In the genomic region with DNA sequence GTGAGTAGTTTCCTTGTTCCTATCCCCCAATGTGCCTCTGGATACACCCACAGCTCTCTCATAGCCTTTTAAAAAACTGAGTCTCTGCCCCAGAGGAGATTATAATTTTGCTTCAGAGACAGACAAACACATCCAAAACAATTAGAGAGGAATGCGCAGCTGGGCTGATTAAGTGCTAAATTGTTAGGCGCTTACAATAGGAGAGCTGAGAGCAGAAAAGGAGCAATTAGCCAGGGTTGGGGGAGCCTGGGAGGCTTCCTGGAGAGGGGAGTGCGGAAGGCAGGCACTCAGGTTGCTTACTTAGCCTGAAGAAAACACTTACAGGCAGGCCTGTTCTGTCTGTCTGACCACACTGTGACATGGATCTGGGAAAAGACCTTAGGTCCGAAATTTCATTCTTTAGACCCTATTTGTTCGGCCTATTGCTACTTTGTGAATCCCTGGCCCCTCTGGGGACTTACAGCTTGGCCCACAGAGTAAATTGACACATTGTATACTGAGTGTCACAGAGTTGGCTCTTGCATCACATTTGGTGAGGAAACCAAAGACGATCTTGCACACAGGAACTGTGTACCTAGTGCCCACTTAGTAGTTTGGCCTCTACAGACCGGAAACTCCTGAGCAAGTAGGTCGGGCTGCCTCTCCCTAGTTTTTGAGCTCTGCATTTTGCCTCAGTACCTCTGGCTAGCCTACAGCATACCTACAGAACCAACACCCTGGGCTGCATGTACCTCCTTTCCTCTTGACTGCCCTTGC, we compare ENCODE assay signal across 13 mouse cellular contexts. TPM values are rescaled to one million over a fixed set of nuclear protein-coding genes. Genes with fewer than 3 reads are reported as not detected.
DNase-seq lines count a peak whose midpoint lies in the region; ATAC-seq and TF ChIP-seq lines count a peak whose summit lies in the region.
"Had no signal": no experiment of that assay in that cellular context is flagged by ENCODE, and none has a peak within 500 bp of the region (broad histone marks: within the 10 kb centered on the region; RNA-seq: fewer than 3 reads in every experiment).

No protein-coding gene starts in this region.

- no peak for TF ChIP-seq EP300 in CH12.LX (IDR thresholded peaks at IDR 0.05; ENCODE audit: low read length)

- dilution Hi-C loops in CH12.LX (cut with MboI; ENCODE audit: extremely low pct_ligation_motif_present, extremely low pct_unique_long_range_greater_than_20kb, low sequenced_read_pairs), result no loop called here

- no peak for TF ChIP-seq CTCF in CH12.LX (conservative IDR thresholded peaks at IDR 0.05 in 1 of 2, IDR thresholded peaks at IDR 0.05 in 1 of 2; ENCODE audit: low read depth in 2 of 2, low read length in 2 of 2)

- no peak overlapping the region for H3K4me2 ChIP-seq in liver, embryonic 15.5 days
- H3K4me2 ChIP-seq in CH12.LX (ENCODE audit: insufficient read depth, low read depth, poor library complexity, severe bottlenecking), result no peak overlapping the region; the same call in 1 of the 2 replicates
- no peak overlapping the region for H3K4me2 ChIP-seq in midbrain, embryonic 13.5 days (replicated peaks)
- H3K4me2 ChIP-seq in hindbrain, embryonic 12.5 days (replicated peaks), result no peak overlapping the region
- H3K4me2 ChIP-seq: heart, embryonic 15.5 days; limb, embryonic 13.5 days had no signal

- peak overlapping the region; percentile 31; the same call in 1 of the 2 replicates for H3K27ac ChIP-seq in liver, embryonic 15.5 days (replicated peaks)
- H3K27ac ChIP-seq in CH12.LX (ENCODE audit: insufficient read depth, low read depth), result peak overlapping the region; percentile 57
- H3K27ac ChIP-seq in forebrain, embryonic 10.5 days, result peak overlapping the region; percentile 40; the same call in 1 of the 2 replicates
- no peak overlapping the region for H3K27ac ChIP-seq in midbrain, embryonic 13.5 days
- H3K27ac ChIP-seq in hindbrain, embryonic 12.5 days, result no peak overlapping the region
- H3K27ac ChIP-seq: heart, embryonic 15.5 days; left cerebral cortex, adult 2 months; limb, embryonic 13.5 days had no signal

- DNase-seq in liver, result no peak
- no peak for DNase-seq in CH12.LX (ENCODE audit: extremely low read depth)
- peak; percentile 21 for DNase-seq in forebrain, embryonic 10.5 days (ENCODE audit: extremely low spot score, low spot score)
- no peak for DNase-seq in left cerebral cortex, adult 9 months (ENCODE audit: low spot score in 2 of 2)
- DNase-seq: cerebellum, adult 18-20 months; midbrain, embryonic 14.5 days had no signal

- WGBS in liver, embryonic 15.5 days (ENCODE audit: insufficient replicate concordance), result 64% methylated on average over 8 of the region's 8 CpGs
- WGBS in forebrain, embryonic 10.5 days, result 31% methylated on average over 8 of the region's 8 CpGs
- WGBS in midbrain, embryonic 13.5 days, result 49% methylated on average over 8 of the region's 8 CpGs
- 54% methylated on average over 8 of the region's 8 CpGs for WGBS in hindbrain, embryonic 12.5 days

- H3K36me3 ChIP-seq in liver, embryonic 15.5 days (replicated peaks), result no peaks in the 10 kb centered on the region
- H3K36me3 ChIP-seq in CH12.LX (replicated peaks in 1 of 2; ENCODE audit: control insufficient read depth in 1 of 2, insufficient read depth in 1 of 2, low read length in 1 of 2), result peaks cover 0 to 9% of the 10 kb centered on the region in 2 experiments
- no peaks in the 10 kb centered on the region for H3K36me3 ChIP-seq in forebrain, embryonic 10.5 days (replicated peaks)
- no peaks in the 10 kb centered on the region for H3K36me3 ChIP-seq in midbrain, embryonic 13.5 days
- no peaks in the 10 kb centered on the region for H3K36me3 ChIP-seq in hindbrain, embryonic 12.5 days
- H3K36me3 ChIP-seq: heart, embryonic 15.5 days; limb, embryonic 13.5 days had no signal

- H3K4me3 ChIP-seq in liver, embryonic 15.5 days (replicated peaks), result no peak overlapping the region
- peak overlapping the region in 1 of 3 experiments; percentile 5 for H3K4me3 ChIP-seq in CH12.LX (replicated peaks in 1 of 3; ENCODE audit: low read depth in 2 of 3, low read length in 2 of 3, poor library complexity in 1 of 3)
- no peak overlapping the region for H3K4me3 ChIP-seq in forebrain, embryonic 10.5 days
- H3K4me3 ChIP-seq in midbrain, embryonic 13.5 days (replicated peaks), result no peak overlapping the region
- H3K4me3 ChIP-seq in hindbrain, embryonic 12.5 days, result no peak overlapping the region
- H3K4me3 ChIP-seq: heart, embryonic 15.5 days; left cerebral cortex, adult 2 months; limb, embryonic 13.5 days had no signal

- 0 out of 2 replicates have a peak, but pooled peaks cover 5% of the 10 kb centered on the region for H3K27me3 ChIP-seq in liver, embryonic 15.5 days
- H3K27me3 ChIP-seq in CH12.LX (replicated peaks), result no peaks in the 10 kb centered on the region
- H3K27me3 ChIP-seq in forebrain, embryonic 10.5 days (ENCODE audit: poor library complexity, severe bottlenecking), result peaks cover 60% of the 10 kb centered on the region
- H3K27me3 ChIP-seq in midbrain, embryonic 13.5 days, result peaks cover 45% of the 10 kb centered on the region
- H3K27me3 ChIP-seq in hindbrain, embryonic 12.5 days, result peaks cover 39% of the 10 kb centered on the region
- H3K27me3 ChIP-seq: heart, embryonic 15.5 days had no signal

- H3K9me3 ChIP-seq in liver, embryonic 15.5 days (replicated peaks), result no peaks in the 10 kb centered on the region
- H3K9me3 ChIP-seq in CH12.LX (replicated peaks; ENCODE audit: low read length), result no peaks in the 10 kb centered on the region
- H3K9me3 ChIP-seq in forebrain, embryonic 10.5 days, result no peaks in the 10 kb centered on the region
- H3K9me3 ChIP-seq in midbrain, embryonic 13.5 days, result no peaks in the 10 kb centered on the region
- no peaks in the 10 kb centered on the region for H3K9me3 ChIP-seq in hindbrain, embryonic 12.5 days (replicated peaks)
- H3K9me3 ChIP-seq: heart, embryonic 15.5 days; limb, embryonic 13.5 days had no signal

- no peak overlapping the region for H3K9ac ChIP-seq in liver, embryonic 15.5 days
- 0 out of 2 replicates have a peak overlapping the region, but pooled peaks have one; percentile 6 for H3K9ac ChIP-seq in CH12.LX (ENCODE audit: insufficient read depth, low read depth)
- no peak overlapping the region for H3K9ac ChIP-seq in midbrain, embryonic 13.5 days (replicated peaks)
- H3K9ac ChIP-seq in hindbrain, embryonic 12.5 days, result no peak overlapping the region
- H3K9ac ChIP-seq: heart, embryonic 15.5 days; limb, embryonic 13.5 days had no signal

- no peak for ATAC-seq in liver, embryonic 15.5 days (ENCODE audit: insufficient read depth)
- ATAC-seq in megakaryocyte, adult 5-6 weeks (ENCODE audit: poor library complexity, severe bottlenecking), result peak; percentile 61
- no peak for ATAC-seq in midbrain, embryonic 13.5 days
- ATAC-seq in hindbrain, embryonic 12.5 days (ENCODE audit: low FRiP score), result no peak

- in situ Hi-C loops in CH12.LX (cut with MboI; ENCODE audit: low pct_ligation_motif_present, low pct_unique_long_range_greater_than_20kb, low sequenced_read_pairs), result loop anchor here (5.0 kb wide), 2 partner anchors 68 to 227 kb away; no protein-coding TSS in a partner anchor

- TF ChIP-seq RAD21 in CH12.LX (IDR thresholded peaks at IDR 0.05; ENCODE audit: low read depth, low read length), result no peak

- no peak for TF ChIP-seq POLR2A in CH12.LX (IDR thresholded peaks at IDR 0.05; ENCODE audit: low read depth, low read length)

- H3K79me2 ChIP-seq in CH12.LX (replicated peaks; ENCODE audit: control insufficient read depth, extremely low read depth, insufficient read depth, poor library complexity, severe bottlenecking), result peaks cover 11% of the 10 kb centered on the region

- peaks cover 22% of the 10 kb centered on the region for H3K4me1 ChIP-seq in liver, embryonic 15.5 days (replicated peaks)
- peaks cover 41 to 74% of the 10 kb centered on the region in 2 experiments for H3K4me1 ChIP-seq in CH12.LX (ENCODE audit: control insufficient read depth in 1 of 2, insufficient read depth in 2 of 2)
- H3K4me1 ChIP-seq in forebrain, embryonic 10.5 days, result peaks cover 30% of the 10 kb centered on the region
- peaks cover 12% of the 10 kb centered on the region for H3K4me1 ChIP-seq in midbrain, embryonic 13.5 days (replicated peaks)
- H3K4me1 ChIP-seq in hindbrain, embryonic 12.5 days, result peaks cover 7% of the 10 kb centered on the region

TF ChIP-seq in CH12.LX, 34 proteins besides CTCF, POLR2A, EP300 and RAD21:
- TF ChIP-seq MAX (IDR thresholded peaks at IDR 0.05; ENCODE audit: low read length) (peak; percentile 22; the same call in 1 of the 2 replicates), ELF1 (IDR thresholded peaks at IDR 0.05; ENCODE audit: low read depth, low read length) (no peak)

RNA-seq across cellular contexts. Expression of a gene that starts 3.7 kb away (rescaled TPM):
- polyA plus RNA-seq in liver, embryonic 15.5 days (2015; fragmentation: Nextera tagmentation; extraction: Ambion mirVana), result 5.3 TPM in 2 replicates
- total RNA-seq in CH12.LX (2012; rRNA removed), result 74.6 and 77.4 TPM in 2 replicates
- total RNA-seq in CH12.LX (2014; rRNA removed), result 62.2 and 75.2 TPM in 2 replicates
- polyA plus RNA-seq in CH12.LX (2012; ENCODE audit: insufficient read length, low read depth), result 96.0 and 111 TPM in 2 replicates
- polyA plus RNA-seq in forebrain, embryonic 10.5 days (2016; fragmentation: Nextera tagmentation; extraction: Ambion mirVana), result 1.6 and 1.7 TPM in 2 replicates
- 8.3 and 13.0 TPM in 2 replicates for total RNA-seq in megakaryocyte, adult 5-6 weeks (2015)
- 20.8 and 28.9 TPM in 2 replicates for total RNA-seq in megakaryocyte, adult 5-6 weeks (2017)
- polyA plus RNA-seq in midbrain, embryonic 13.5 days (2015; fragmentation: Nextera tagmentation; extraction: Ambion mirVana), result 1.9 and 2.4 TPM in 2 replicates
- 3.4 and 4.7 TPM in 2 replicates for polyA plus RNA-seq in hindbrain, embryonic 12.5 days (2016; fragmentation: Nextera tagmentation; extraction: Ambion mirVana)

Comparison
In these comparisons a context has a peak if more than half of its experiments do, and no peak if none do; other contexts are left out.
1. H3K27ac ChIP-seq: peak in liver, embryonic 15.5 days (single experiment), CH12.LX (single experiment) and forebrain, embryonic 10.5 days (single experiment); none in midbrain, embryonic 13.5 days (single experiment) and hindbrain, embryonic 12.5 days (single experiment).
2. RNA of a gene that starts 3.7 kb away (polyA plus RNA-seq): 96.0 to 111 TPM in CH12.LX; 5.3 TPM in liver, embryonic 15.5 days, 3.4 to 4.7 TPM in hindbrain, embryonic 12.5 days, 1.9 to 2.4 TPM in midbrain, embryonic 13.5 days and 1.6 to 1.7 TPM in forebrain, embryonic 10.5 days; every median in the first group is over 10 times any median in the second.